Mouse (Mus musculus): ENCODE results near the gene Olfr1222. TPM values are rescaled to one million over a fixed set of nuclear protein-coding genes. Genes with fewer than 3 reads are reported as not detected.

The Olfr1222 gene
- polyA plus RNA-seq, 1 experiment from 2014 or later = not detected

Other genes starting within 250 kb of the Olfr1222 start
- gene Olfr1208, start 230.7 kb downstream of the Olfr1222 start, polyA plus RNA-seq (2015; fragmentation: Nextera tagmentation; extraction: Ambion mirVana) = not detected in 2 replicates
- gene Olfr1209, start 217.9 kb downstream of the Olfr1222 start, polyA plus RNA-seq (2015; fragmentation: Nextera tagmentation; extraction: Ambion mirVana) = not detected in 2 replicates
- not detected in 2 replicates for gene Olfr1211, start 194.9 kb downstream of the Olfr1222 start, polyA plus RNA-seq (2015; fragmentation: Nextera tagmentation; extraction: Ambion mirVana)
- gene Olfr1212, start 179.1 kb downstream of the Olfr1222 start, polyA plus RNA-seq (2015; fragmentation: Nextera tagmentation; extraction: Ambion mirVana) = not detected in 2 replicates
- not detected in 2 replicates for gene Gm13762, start 152.8 kb downstream of the Olfr1222 start, polyA plus RNA-seq (2015; fragmentation: Nextera tagmentation; extraction: Ambion mirVana)
- gene Olfr1214, start 140.4 kb downstream of the Olfr1222 start, polyA plus RNA-seq (2015; fragmentation: Nextera tagmentation; extraction: Ambion mirVana) = not detected in 2 replicates
- not detected in 2 replicates for gene Olfr1215, start 126.1 kb downstream of the Olfr1222 start, polyA plus RNA-seq (2015; fragmentation: Nextera tagmentation; extraction: Ambion mirVana)
- gene Olfr1216, start 114.7 kb downstream of the Olfr1222 start, polyA plus RNA-seq (2015; fragmentation: Nextera tagmentation; extraction: Ambion mirVana) = not detected in 2 replicates
- not detected in 2 replicates for gene Olfr1217, start 101.0 kb downstream of the Olfr1222 start, polyA plus RNA-seq (2015; fragmentation: Nextera tagmentation; extraction: Ambion mirVana)
- gene Olfr1218, start 71.9 kb downstream of the Olfr1222 start, polyA plus RNA-seq (2015; fragmentation: Nextera tagmentation; extraction: Ambion mirVana) = not detected in 2 replicates
- not detected in 2 replicates for gene Olfr1219, start 49.5 kb downstream of the Olfr1222 start, polyA plus RNA-seq (2015; fragmentation: Nextera tagmentation; extraction: Ambion mirVana)
- gene Olfr1220, start 26.2 kb downstream of the Olfr1222 start, polyA plus RNA-seq (2015; fragmentation: Nextera tagmentation; extraction: Ambion mirVana) = not detected in 2 replicates
- not detected in 2 replicates for gene Olfr1221, start 15.8 kb downstream of the Olfr1222 start, polyA plus RNA-seq (2015; fragmentation: Nextera tagmentation; extraction: Ambion mirVana)
- gene Olfr1223, start 18.5 kb upstream of the Olfr1222 start, polyA plus RNA-seq (2015; fragmentation: Nextera tagmentation; extraction: Ambion mirVana) = not detected in 2 replicates
- gene Olfr1224-ps1, start 31.0 kb upstream of the Olfr1222 start, polyA plus RNA-seq (2015; fragmentation: Nextera tagmentation; extraction: Ambion mirVana) = not detected in 2 replicates
- gene Olfr1225, start 41.6 kb upstream of the Olfr1222 start, polyA plus RNA-seq (2015; fragmentation: Nextera tagmentation; extraction: Ambion mirVana) = not detected in 2 replicates
- not detected in 2 replicates for gene Olfr1226, start 67.0 kb upstream of the Olfr1222 start, polyA plus RNA-seq (2015; fragmentation: Nextera tagmentation; extraction: Ambion mirVana)
- gene Olfr1228, start 121.0 kb upstream of the Olfr1222 start, polyA plus RNA-seq (2015; fragmentation: Nextera tagmentation; extraction: Ambion mirVana) = not detected in 2 replicates
- not detected in 2 replicates for gene Olfr1229, start 155.0 kb upstream of the Olfr1222 start, polyA plus RNA-seq (2015; fragmentation: Nextera tagmentation; extraction: Ambion mirVana)
- gene Olfr1230, start 164.2 kb upstream of the Olfr1222 start, polyA plus RNA-seq (2015; fragmentation: Nextera tagmentation; extraction: Ambion mirVana) = not detected in 2 replicates
- not detected in 2 replicates for gene Olfr1231, start 174.0 kb upstream of the Olfr1222 start, polyA plus RNA-seq (2015; fragmentation: Nextera tagmentation; extraction: Ambion mirVana)
- gene Olfr1232, start 196.6 kb upstream of the Olfr1222 start, polyA plus RNA-seq (2015; fragmentation: Nextera tagmentation; extraction: Ambion mirVana) = not detected in 2 replicates
- not detected in 2 replicates for gene Olfr1233, start 209.3 kb upstream of the Olfr1222 start, polyA plus RNA-seq (2015; fragmentation: Nextera tagmentation; extraction: Ambion mirVana)
- not detected in 2 replicates for gene Olfr1234, start 231.8 kb upstream of the Olfr1222 start, polyA plus RNA-seq (2015; fragmentation: Nextera tagmentation; extraction: Ambion mirVana)